Mouse (Mus musculus): ENCODE measurements around the gene Arsb.

Gene Arsb

DNA sequence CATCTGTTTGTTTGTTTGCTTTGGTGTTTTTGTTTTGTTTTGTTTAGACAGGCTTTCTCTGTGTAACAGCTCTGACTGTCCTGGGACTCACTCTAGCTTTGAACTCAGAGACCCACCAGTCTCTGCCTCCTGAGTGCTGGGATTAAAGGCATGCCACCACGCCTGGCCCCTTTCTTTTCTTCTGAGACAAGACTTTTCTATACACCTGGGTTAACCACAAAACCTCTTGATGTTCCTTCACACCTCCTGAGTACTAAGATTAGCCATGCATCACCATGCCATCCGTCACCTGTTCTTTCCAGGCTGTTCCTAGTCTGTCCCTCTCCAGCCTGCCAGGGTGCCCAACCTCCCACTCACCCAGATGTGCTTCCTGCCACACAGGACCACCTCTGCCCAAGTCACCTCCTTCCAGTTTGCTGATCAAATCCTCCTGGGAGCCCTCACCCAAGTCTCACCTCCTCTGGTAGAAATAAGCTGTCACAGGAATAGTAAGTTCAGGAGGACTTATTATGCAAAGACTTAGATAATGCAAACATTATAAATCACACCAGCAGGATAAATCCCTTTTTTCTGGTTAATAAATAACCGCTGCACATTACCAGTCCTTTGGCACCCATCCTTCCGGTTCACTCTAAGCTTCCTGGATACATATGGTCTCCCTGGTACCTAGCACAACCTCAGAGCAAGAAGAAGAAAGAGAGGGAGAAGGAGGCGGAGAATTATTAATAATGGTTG, 150.6 kb downstream of the Arsb start:
- no peak for DNase-seq (ENCODE audit: low spot score)

DNA sequence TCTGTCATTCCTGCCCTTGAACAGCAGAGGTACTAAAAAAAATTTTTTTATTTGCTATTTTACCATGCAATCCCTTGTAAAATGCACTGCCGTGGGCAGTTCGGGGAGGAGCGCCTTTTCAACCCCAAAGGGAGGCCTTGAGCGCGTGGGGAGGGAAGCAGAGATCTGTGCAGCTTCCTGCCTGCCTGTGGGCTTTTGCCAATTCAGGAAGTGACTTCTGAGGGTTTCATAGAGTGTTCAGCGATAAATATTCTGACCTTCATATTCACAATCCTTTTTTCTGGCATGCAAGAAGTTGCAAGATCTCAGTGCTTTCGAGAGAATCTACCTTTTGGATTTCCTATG, 151.1 kb downstream of the Arsb start:
- DNase-seq (ENCODE audit: low spot score) = no peak

DNA sequence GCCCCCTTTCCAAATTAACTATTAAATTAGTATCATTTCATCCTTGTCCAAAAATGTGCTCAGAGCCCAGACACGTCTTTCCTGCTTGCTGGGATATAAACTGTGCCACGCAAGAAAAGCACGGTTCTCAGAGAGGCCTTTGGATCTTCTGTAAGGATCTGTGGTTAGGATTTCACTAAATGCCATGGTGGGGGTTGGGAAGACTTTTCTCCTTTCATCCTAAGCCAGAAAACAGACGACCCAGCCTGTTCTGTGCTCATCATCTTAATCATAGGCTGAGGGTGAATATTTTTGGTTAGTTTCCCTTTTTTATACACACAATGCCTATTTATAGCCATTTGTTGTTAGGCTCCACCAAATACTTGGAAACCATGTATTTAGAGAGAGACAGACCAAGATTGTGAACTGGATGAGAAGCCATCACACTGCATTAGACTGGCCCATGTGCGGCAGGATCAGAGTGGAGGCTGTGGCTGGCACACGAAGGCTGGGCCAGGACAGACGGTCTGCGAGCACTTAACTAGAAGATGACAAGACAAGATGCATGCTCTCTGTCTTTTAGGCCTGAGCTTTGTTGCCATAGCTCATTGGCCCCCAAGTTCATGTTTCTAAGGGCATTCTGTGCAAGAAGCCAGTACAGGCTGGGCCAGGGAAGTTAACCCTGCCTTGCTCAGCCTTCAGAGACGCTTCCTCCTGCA, 153.5 kb downstream of the Arsb start:
- DNase-seq (ENCODE audit: low spot score) = no peak

DNA sequence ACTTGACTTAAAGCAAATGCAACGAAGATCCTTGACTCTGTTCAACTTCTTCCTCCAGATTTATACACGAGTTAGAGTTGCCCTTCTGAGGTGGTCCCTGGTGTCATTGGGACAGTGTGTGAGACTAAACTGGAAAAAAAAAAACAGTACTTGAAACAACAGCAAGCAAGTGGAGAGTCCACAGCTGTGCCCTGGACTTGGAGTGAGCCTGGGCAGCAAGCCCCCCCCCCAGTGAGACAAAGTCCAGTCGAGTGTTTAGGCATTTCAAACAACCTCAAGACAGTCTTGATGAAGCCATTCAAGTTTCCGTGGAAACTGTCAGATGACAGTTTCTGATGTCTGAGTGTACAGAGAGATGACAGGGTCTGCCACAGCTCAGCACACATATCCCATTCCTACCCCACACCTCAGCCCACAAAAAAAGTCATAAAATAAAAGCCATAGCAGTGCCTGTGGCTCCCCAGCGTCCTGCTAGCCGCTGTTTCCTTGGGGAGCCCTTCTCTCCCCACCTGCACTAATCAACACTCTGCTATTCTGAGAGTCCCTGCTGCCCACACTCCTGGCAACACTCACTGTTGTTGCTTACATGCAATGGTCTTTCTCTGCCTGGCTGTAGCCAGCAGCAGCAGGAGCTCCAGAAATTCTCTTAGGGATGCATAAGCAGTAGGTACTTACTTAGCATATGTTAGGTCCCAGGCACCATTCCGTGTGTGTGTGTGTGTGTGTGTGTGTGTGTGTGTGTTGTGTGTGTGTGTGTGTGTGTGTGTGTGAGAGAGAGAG, 159.3 kb downstream of the Arsb start:
- no peak for DNase-seq (ENCODE audit: low spot score)

DNA sequence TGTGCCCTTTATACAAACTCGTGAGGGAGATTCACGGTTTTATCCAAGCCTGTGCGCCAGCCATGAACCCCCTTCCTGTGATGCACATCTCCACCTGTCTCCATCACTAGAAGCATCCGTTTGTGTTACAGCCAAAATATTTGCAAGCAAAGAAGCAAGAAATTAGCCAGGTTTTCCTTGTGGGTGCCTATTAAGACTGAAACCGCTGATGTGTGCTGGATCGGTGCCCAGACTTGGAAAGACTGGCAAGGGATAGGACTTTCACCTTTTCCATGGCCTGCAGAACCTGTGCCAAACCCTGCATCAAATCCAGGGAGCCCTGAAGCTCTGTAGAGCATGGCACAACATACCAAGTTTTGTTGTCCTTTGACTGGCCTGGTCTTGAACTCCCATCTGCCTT, 165.0 kb downstream of the Arsb start:
- no peak for DNase-seq (ENCODE audit: low spot score)

DNA sequence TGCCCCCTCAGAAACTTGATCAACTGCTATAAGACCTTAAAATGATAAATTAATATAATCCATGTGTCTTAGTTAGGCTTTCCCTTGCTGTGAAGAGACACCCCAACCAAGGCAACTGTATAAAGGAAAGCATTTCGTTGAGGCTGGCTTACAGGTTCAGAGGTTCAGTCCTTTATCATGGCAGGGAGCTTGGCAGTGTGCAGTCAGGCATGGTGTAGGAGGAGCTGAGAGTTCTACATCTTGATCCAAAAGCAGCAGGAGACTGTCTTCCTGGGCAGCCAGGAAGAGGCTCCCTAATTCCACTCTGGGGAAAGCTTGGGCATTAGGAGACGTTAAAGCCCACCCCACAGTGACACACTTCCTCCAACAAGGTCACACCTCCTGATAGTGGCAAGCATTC, 166.7 kb downstream of the Arsb start:
- DNase-seq (ENCODE audit: low spot score) = no peak

DNA sequence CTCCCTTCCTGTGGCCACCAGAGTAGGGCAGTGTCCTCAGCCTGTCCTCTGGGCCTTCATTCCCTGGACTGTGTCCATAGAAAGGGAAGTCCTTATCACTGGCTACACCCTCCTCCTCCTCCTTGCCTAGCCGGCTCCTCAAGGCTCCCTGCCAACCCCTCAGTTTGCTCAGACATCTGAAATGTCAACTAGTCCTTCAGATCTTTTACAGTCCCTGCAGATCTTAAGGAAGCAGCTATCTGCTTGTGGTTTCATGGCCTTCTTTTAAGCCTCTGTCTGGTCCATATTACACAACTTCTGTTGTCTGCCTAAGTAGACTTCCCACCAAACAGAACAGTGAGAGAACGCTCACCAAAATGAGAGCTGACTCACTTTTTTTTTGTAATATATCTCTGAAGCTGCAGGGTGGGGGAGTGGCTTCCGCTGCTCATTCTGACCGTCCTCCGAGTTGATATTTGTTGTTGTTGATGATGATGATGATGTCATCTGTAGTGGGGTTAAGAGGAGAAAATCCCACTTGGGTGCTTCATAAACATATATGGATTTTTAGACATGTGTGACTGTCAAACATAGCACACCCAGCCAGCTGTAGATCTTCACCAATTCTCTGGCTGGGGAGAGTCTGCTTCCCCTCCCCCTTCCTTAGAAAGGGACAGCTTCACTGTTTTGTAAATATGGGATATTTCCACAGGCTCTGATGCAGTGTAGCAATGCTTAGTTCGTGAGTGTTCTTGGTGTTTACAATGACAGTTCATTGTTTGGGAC, 168.1 kb downstream of the Arsb start:
- DNase-seq (ENCODE audit: low spot score) = peak; percentile 26

DNA sequence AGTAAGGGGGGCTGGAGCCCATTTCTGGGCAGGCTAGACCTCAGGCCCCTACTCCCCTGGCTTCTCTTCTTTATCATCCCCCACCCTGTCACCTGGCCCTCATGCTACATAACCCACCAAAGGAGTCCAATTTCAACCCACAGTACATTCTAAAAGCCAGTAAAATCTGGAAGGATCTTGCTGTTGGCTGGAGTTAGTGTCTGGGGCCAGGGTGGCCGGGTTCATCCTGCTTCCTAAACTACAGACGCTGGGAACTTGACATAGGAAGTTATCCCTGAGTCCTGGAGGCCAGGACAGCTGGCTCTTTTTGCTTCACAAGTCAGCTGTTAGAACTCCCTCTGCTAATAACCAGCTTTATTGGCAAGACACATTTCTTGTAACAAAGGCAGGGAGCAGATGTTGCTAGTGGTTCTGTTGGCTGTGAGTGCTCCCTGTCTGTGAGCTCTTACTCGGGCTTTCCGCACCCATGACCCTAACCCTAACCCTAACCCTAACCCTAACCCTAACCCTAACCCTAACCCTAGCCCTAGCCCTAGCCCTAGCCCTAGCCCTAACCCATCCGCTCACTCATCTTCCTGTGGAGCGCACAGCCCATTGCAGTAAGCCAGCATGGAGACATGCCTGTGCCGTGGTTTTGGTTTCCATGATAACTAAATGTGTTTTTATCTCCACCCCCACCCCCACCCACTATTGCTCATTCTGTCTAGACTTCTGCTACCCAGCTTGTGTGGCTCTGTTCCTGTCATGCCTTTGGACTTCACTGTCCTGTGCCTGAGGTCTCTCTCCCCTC, 169.5 kb downstream of the Arsb start:
- DNase-seq (ENCODE audit: low spot score) = no peak

DNA sequence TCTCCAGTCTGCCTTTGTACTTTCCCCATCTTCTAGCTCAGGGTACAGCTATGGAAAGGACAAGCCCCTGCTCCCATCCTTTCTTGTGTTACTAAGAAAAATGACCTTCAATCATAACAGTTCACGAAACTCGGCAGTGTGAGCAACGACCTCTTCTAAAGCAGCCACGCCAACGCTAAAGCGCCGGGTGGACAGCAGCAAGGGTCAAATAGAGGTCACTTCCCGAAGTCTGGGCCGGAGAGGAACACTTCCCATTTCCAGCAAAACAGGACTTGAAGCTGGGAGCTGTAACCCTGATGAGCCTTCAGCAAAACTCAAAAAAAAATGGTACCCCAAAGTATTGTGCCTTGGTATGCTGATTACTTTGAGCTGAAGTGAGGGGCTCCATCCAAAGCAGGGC, 179.6 kb downstream of the Arsb start:
- no peak for DNase-seq (ENCODE audit: low spot score)

DNA sequence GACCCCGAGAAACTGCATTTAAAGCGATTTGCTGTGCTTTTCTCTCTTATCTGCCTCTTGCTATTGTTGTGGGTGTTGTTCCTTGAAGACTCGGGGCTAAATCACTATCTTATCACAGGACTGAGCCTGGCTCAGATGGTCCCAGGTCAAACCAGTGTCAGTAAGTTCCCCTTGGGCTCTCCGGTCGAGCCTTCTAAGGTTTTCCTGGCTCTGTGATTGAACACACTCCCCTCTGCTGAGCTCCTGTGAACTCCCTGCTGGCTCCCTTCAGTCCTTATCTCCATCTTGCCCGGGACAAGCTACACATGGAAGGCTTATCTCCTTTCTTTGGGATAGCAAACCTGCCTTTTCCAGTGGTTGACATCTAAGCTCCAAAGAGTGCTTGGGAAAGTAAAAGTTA, 180.1 kb downstream of the Arsb start:
- DNase-seq (ENCODE audit: low spot score) = no peak

DNA sequence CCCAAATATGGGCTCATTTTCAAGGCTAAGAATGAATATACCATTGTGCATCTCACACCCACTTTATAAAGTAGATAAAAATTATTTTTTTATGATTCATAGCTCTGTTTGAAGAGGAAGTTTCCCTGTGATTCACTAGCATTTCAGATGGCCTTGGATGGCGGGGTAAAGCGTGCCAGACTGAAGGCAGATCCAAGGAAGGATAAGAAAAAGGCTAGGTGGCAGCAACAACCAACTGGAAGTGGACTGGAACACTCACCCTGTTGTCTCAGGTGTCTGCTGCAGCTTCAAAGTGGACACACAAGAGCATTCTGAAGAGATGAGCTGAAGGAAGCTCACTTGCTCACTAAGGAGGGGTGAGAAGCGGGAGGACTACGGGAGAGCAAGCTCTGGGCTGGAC, 181.0 kb downstream of the Arsb start:
- no peak for DNase-seq (ENCODE audit: low spot score)

DNA sequence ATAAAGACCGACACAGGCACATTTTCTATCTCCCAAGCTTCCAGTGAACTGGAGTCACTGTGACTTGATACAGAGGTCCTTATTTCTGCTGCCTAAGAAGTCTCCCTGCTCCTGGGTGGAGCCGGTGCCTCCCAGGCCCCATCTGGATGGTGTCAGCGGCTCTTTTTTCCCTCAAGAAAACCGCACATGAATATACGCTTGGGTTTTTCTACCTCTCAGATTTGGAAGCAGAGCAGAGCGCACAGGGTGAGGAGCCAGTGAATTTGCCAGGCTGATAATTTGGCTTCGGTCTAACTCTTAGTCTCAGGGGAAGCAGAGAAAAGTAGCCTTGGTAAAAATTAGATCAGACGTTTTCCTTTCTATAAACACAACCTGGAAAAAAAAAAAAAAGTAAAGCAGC, 186.5 kb downstream of the Arsb start:
- DNase-seq (ENCODE audit: low spot score) = no peak

DNA sequence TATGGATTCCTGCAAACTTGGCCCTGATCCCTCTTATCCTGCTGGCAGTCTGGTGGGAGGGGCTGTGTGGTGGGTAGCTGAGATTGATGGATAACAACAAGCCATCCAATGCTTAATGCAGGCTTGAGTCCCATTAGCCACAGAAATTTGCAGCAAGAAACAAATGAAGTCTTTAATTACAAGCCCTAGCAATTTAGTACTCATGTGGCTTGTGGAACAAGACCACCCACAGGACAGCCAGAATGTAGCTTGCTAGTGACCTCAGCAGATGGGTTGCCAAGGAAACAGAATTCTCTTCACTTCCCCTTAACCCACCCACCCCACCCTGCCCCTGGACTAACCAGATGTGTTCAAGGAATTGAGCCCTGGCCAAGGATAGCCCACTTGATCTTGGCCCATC, 194.8 kb downstream of the Arsb start:
- DNase-seq (ENCODE audit: low spot score) = no peak

DNA sequence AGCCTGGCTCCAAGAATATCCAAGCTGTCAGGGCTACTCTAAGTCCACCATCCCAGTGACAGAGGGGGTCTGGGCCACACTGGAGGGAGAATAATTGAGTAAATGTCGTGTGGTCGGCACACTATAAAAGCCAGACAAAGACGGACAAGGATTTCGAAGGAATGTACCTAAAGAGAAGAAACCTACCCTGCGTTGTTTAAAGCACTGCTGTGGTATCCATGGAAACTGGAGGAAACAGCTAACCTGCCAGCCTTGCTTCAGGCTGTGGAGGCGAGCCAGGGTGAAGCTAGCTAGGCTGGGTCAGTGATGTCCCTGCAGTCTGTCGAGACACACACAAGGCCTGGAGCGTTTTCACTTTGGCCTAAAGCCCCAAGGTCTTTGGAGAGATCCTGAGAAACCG, 195.7 kb downstream of the Arsb start:
- DNase-seq (ENCODE audit: low spot score) = peak; percentile 8

DNA sequence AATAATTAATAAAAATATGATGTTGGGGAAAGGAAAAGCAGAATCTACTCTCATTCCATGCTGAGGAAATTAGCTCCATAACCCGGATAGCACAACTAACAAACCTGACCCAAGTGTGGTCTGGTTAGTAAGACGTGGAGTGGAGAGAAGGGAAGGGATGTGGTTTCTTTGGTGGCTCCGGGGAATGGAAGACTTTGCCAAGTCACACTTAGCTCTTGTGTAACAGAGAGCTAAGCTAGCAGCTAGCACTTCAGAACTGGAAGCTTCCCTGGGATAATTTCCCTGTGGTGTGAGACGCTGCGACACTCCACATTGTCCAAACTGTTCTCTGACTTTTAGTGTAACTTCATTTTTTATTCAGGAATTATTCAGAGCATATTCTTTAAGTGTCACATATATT, 198.7 kb downstream of the Arsb start:
- DNase-seq (ENCODE audit: low spot score) = no peak

DNA sequence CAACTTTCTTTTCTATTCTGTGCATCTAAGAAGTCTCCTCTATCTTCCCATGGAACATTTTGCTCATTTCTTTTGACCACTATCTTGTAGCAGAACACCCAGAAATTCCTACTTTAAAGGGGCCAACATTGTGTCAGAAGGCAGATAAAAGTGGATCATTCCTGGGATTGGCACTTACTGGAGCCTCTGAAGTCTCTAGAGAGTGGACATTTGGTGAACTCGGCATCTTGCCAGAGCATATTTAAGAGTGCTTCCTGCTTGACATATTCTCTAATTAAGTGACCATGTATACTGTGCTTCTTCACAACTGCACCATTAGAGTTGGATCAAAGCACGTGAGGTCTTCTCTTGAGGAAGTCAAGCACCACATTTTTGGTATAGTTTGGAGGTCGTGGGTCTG, 201.0 kb downstream of the Arsb start:
- DNase-seq (ENCODE audit: low spot score) = no peak

DNA sequence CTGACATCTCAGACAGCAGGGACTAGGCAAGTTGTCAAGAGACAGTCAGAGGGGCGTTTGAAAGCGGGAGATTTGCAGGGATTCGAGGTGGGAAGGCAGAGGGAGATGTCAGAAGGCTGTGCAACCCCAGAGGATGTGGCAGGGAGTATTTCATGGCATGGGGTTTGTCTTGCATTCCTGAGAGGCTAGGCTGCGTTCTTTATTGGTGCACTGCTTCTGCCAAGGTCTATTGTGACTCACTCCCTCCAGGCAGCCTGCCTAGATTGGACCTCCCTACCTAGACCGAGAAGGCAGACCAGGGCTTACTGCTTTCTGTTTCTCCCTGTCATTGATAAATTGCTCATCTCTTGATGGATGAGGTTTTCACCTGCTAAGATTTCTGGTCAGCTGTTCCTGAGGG, 204.2 kb downstream of the Arsb start:
- DNase-seq (ENCODE audit: low spot score) = no peak

DNA sequence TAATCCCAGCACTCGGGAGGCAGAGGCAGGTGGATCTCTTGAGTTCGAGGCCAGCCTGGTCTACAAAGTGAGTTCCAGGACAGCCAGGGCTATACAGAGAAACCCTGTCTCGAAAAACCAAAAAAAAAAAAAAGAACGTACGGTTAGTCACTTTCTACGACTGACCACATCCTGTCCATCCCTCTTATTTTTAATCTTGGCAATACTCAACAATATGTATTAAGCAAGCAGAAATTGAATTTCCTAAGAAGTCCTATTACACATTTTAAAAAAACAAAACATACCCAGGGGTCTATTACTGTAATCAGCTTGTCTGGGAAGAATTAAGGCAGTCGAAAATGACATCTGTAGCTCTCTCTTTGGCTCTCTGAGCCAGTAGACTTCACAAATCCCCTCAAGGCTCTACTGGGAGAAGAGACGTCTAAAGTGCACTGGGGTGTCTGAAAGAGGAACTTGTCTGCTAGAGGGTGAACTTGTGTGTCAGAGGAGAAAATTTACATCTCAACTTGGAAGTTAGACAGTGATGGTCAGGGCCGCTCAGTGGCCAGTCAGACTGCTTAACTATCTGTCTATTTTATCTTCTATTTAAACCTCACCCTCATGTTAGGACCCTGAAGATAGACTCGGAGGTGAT, 205.6 kb downstream of the Arsb start:
- no peak for DNase-seq (ENCODE audit: low spot score)

DNA sequence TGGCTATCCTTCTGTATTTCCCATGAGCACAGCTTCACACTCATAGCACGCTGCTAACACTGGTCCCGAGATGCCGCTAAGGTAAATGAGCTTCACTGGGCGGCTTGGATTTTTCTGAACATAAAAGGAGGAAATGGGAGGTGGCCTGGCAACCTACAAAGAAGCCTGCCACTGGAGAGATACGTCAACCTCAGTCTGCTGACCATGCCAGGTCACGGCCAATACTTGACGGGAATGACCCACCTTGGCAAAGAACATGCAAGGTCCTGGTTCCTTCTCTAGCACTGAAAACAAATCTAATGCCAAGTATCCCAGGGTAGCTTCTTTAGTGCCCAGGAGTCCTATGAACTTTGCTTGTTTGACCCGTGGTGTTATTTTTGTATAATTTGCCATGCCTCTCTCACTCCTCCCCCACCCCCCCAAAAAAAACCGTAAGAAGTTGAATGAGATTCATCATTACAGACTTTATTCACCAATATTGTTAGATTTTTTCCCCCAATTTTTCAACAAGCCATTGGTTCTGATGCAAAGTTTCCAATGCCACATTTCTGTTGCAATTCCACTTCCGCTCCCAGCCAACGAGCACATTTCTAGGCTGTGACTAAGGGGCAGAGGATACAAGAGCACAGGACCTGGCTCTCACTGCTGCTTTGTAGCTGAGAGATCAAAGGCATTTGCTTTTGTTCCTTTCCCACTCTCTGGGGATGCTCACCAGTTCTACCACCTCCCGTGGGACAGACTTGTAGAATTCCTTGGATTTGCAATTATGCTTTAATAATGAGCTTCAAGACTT, 207.5 kb downstream of the Arsb start:
- no peak for DNase-seq (ENCODE audit: low spot score)

DNA sequence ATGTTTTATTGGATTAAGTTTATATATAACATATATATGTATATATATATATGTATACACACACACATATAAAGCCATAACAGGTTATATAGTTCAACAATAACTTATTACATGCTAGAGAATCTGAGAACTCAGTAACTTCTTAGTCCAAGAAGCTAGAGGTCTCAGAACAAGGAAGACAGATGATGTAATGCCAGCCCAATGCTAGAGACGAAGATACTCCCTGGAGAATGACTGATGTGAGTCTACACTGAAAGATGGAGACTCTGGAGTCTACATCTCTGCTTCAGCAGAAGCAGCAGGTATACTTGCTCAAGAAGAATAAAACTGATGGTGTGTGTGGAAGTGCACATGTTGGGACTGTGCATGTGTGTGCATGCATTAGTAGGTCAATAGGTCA, 208.3 kb downstream of the Arsb start:
- no peak for DNase-seq (ENCODE audit: low spot score)

Measured in urinary bladder, postnatal 25 days (tissue).